Mouse (Mus musculus) erythroblast, embryonic 14.5 days (primary cell): Measurements from ENCODE around the gene Tspyl4.

Experiments
- GATA1 ChIP-seq: IDR thresholded peaks from 2 replicates; pipeline ENCODE4 v1.6.1; 2012; ENCODE audit warnings: low read length, inconsistent platforms, mixed read lengths
- TAL1 ChIP-seq: IDR thresholded peaks from 3 replicates; pipeline ENCODE4 v1.6.1; 2012; ENCODE audit warnings: low read length, inconsistent platforms, mixed read lengths

DNA sequence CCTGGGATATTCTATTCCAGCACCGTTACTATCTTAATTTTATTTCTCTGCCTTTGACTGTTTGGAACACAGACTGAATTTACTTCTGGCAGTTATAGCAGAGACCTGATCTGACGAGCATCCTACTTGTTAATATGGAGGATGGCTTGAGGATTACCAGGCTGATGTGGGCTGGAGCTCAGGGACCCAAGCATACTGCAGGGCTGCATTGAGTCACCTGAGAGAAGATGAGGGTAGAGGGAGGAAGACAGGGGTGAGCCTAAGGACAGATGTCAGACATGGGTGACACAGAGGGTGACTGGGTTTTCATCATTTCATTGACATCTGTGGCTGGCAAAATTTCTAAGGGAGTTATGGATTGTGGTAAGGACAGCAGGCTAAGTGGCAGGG, 20.0 kb downstream of the Tspyl4 start:
- no peak for TF ChIP-seq GATA1
- no peak for TF ChIP-seq TAL1
